Mouse (Mus musculus) kidney, adult 18-20 months (tissue): Measurements from ENCODE around the gene Abtb2.

Source experiments
- DNase-seq: peaks from one replicate; pipeline ENCODE4 v3.0.0; 2021

Gene Abtb2

DNA sequence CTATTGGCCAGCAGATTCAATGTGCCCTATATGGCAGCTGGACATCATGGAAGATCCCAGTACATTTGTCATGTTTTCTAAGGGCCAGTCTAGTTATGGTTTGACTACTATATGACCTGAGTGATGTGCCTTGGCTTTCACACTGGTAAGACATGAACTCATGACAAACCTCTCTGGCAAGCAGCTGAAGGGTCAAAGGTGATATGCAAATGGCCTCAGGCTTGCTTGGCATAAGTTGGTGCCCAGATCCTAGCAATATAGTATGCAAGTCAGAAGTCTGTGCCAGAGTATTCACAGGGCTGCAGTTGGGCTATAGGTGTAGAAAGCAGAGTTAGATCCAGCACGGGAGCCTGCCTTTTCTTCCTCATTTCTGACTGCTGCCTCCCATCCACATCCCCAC, 125.2 kb downstream of the Abtb2 start:
- peak; percentile 39 for DNase-seq

DNA sequence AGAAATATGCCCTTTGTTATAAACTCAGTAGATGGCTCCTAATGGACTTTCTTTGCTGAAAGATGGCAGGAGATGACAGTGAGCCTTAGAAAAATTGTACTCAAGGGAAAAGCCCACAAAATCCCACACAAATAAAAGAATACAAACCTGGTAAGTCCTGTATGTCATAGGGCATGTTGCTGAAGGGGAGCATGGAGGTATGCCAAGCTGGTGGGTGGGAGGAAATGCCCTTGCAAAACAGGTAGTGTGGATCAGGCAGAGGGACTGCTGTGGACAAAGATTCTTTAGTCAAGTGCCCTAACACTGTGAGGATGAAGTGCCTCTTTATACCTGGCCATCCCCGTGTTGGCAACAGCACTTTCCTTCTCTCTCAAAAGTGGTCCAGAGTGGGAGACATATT, 126.7 kb downstream of the Abtb2 start:
- no peak for DNase-seq

DNA sequence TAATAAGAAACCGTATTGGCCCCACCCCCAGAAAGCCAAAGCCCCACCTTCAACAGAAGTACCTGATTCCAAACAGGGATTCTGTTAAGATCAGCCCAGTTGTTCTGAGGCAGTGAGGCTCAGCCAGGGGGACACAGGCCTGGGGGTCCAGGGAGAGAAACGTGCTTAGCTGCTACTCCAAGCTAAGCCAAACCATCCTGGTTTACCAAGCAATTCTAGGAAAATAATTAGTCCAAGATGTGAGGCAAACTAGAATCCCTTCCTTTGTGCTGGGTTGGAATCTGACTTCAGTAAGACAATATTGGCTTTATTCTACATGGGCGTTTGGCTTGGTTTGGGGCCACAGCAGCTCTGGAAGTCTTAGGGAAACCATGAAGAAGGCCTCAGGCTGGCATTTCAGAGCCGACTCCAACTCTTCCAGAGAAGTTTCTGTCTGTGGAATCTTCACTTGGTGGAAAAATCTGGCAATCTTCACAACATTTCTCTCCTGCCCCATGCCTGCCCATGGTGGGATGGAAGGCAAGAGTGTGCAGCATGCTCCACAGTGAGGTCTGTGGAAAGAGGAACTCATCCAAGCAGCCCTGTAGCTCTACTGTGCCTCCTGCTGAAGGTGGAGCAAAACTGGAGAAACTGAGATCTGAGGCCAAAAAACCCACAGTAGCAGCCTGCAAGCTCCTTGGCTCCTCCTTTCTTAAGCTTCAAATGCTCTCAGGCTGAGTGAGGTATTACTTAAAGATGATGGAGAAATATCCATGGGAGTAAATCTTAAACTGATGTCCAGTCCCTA, 128.9 kb downstream of the Abtb2 start:
- no peak for DNase-seq

GRCm38 (mm10) chr2:103696177-103696576, 130.1 kb downstream of the Abtb2 start:
- peak; percentile 59 for DNase-seq

DNA sequence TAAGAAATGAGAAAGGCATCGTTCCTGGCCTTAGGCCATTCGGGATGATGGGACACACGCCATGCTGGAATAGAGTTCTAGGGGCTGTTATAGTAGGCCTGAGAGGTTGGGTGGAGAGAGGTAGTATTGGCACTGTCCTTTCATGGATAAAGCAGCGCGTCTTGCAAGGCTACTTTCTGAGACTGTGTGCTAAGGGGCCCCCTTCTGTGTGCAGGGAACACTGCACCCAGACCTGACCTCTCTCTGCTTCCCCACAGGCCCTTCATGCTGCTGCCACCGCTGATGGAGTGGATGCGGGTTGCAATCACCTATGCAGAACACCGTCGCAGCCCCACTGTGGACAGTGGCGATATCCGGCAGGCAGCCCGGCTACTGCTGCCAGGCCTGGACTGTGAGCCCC, 134.4 kb downstream of the Abtb2 start:
- DNase-seq, result no peak

DNA sequence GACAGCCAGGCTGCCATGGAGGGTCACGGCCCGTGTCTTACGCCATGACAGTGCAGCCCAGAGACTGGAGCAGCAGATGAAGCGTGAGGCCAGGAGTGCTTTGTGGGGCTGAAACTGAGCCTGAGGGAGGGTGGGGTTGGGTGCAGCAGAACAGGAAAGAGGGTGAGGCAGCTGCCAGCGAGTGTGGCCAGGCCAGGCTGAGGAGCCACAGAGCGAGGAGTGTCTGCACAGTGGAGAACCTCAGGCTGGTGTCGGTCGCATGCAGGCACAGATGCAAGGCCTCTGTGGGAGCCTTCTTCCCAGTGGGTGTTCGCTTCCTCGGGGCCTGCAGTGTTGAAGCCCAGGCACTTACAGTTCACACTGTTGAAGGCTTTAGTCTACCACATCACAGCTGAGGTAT, 137.2 kb downstream of the Abtb2 start:
- no peak for DNase-seq

GRCm38 (mm10) chr2:103703865-103704264, 137.8 kb downstream of the Abtb2 start:
- DNase-seq, result no peak

DNA sequence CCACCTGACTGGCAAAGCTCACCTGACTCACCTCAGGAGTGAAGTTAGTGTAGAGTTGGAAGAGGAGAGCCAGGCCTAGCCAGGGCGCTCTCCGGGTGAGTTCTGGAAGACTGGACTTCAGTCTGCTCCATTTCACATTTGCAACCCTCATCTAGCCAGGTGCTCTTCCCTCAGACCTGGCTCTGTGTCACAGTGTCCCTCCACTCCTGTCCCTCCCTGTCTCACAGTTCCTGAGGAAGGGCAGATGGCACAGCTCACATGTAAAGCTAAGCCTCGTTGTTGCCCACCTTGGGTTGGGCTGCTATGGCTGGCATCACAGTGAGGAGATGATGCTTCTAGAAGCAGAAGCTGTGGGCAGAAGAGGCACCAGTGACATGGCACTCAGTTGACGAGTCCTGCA, 139.7 kb downstream of the Abtb2 start:
- DNase-seq, result peak; percentile 20

- DNase-seq, result peak; percentile 85
Measured at GRCm38 (mm10) chr2:103706226-103706625, 140.1 kb downstream of the Abtb2 start.

DNA sequence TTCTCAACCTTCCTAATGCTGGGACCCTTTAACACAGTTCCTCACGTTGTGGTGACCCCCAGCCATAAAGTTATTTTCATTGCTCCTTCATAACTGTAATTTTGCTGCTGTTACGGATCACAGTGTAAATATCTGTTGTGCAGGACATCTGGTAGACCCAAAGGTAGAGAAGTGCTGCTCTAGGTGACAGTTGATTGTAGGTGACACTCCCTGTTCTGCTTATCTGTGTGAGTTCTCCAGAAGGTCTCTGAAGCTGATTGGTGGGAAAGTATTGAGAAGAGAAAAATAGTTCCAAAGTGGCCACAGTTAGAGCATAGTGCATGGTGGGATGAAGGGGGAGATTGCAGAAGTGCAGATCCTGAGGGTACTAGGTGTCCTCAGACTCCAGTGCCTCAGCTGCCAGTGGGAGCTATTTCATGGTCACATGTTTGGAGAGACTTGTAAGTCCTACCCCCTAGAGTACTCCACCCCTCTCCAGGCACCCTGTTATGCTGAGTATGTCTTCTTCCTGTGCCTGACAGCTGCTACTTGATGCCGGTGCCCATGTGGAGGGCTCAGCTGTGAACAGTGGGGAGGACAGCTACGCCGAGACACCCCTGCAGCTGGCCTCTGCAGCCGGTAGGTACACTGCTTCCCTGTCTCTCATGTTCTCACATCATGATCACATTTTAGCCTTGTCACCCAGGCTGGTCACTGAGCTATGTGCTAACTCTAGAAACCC, 141.1 kb downstream of the Abtb2 start:
- no peak for DNase-seq

- no peak for DNase-seq
Measured at GRCm38 (mm10) chr2:103710849-103711248, 144.7 kb downstream of the Abtb2 start.

GRCm38 (mm10) chr2:103713831-103714230, 147.7 kb downstream of the Abtb2 start:
- peak; percentile 47 for DNase-seq

GRCm38 (mm10) chr2:103714412-103714811, 148.3 kb downstream of the Abtb2 start:
- DNase-seq, result no peak

GRCm38 (mm10) chr2:103718594-103719291, 152.6 kb downstream of the Abtb2 start:
- peak; percentile 76 for DNase-seq

- no peak for DNase-seq
Measured at GRCm38 (mm10) chr2:103719292-103719646, 153.2 kb downstream of the Abtb2 start.

DNA sequence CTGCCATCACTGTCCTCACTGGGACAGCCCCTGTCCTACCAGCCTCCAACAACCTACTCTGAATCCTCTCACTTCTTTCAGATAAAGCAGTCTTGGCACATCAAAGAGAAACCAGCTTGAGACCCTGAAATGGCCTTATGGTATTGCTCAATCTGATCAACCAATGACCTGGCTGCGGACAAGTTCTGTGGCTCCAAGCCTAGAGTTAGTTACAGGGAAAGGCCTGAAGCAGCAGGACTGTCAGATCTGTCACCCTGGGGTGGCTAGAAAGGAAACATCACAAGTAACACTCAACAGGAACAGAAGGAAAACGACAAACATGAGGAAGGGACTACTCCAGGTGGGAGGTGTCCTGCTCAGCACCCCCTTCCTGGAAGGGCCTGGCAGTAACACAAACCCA, 158.4 kb downstream of the Abtb2 start:
- DNase-seq, result no peak

GRCm38 (mm10) chr2:103728027-103728540, 162.0 kb downstream of the Abtb2 start:
- no peak for DNase-seq

DNA sequence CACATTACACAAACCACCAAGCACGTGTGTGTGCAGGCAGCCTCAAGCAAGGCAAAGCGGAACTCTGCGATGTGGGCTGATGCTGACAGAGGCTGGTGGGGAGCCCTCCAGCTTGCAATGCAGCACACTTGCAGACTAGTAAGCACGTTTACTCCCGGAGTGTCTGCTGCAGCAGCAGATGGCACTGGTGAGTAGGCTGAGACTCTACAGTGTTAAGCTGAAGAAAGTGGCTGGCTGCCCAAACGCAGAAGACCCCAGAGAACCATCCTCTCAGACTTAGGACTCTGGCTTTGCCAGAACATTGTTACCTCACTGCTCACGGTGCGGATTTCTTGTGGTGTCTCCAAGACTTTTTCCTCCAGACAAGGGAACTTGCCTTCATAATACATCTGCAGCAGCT, 164.9 kb downstream of the Abtb2 start:
- DNase-seq, result no peak

DNA sequence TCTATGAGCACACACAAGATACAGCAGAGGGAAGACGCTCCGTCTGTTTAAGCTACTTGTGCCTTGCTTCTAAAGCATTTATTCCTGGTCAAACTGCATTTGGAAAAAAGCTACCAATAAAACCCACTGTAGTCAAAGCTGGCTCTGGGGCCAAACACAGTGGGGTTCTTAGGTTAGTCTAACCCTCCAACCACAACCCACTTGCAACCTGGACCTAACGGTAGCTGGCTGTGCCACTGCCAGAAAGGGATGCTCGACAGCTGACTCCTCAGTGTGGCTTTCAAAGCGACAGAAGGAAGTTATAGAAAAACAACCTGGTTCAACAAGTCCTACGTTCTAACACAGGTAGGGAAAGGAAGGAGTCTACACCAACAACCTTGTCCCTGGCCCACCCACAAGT, 165.3 kb downstream of the Abtb2 start:
- no peak for DNase-seq

DNA sequence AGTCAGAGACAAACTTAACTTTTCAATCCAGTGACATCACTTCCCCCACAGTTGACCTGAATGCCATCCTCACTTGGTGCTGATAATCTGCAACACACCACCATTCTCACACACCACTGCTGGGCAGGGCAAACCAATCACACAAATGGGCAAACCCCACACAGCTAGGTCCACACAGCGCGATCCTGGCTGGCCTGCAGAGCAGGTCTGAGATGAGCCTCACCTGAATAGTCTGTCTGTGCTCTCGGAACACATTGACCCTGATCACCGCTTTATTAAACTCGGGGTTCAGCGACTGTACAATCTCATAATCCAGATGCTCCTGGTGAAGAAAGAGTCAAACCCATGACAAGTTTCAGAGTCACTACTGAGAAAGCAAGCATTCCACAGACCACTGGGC, 176.7 kb downstream of the Abtb2 start:
- DNase-seq, result no peak

- DNase-seq, result no peak
Measured at GRCm38 (mm10) chr2:103743536-103743935, 177.4 kb downstream of the Abtb2 start.

DNA sequence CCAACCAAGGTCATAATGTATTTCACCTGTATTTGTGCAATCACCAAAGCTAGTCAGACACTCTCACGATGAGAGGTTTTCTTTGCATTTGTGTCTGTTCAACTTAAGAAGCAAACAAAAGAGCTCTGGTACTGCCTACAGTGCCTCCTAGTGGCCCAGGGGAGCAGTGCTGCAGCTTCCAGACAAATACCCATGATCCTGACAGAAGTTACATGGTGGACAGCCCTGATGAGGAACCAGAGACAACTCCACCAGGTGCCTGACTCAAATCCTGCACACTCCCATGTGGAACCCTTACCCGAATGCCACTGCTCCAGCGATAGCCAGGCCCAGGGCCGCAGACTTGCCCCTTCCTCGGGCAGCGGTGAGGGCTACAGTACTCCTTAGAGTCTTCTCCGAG, 177.9 kb downstream of the Abtb2 start:
- peak; percentile 64 for DNase-seq

- DNase-seq, result no peak
Measured at GRCm38 (mm10) chr2:103745481-103745880, 179.4 kb downstream of the Abtb2 start.

DNA sequence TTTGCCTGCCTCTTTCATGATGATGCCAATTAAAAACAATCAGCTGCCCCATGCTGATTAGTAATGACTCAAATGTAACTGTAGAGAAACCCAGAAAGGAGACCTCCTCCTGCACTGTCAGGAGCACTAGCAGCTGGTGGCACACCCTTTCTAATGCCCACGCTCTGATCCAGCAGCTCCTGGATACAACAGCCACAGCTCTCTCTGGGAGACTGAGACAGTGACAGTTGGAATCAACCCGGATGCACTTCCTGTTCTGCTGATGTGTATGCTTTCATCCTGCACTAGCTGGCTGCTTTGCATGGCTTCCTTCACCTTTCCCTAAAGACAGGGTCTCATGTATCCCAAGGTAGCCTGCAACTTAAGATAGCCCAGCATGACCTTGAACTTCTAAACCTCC, 180.0 kb downstream of the Abtb2 start:
- DNase-seq, result no peak
